Mouse (Mus musculus): ENCODE measurements around the gene Gm21988. TPM values are rescaled to one million over a fixed set of nuclear protein-coding genes. Genes with fewer than 3 reads are reported as not detected.

Gm21988 gene
- total RNA-seq, 2 experiments from 2014 or later: 4.9 to 5.3 TPM

GRCm38 (mm10) chr11:70225798-70226601 lies 13.6 kb downstream of the Gm21988 start:
- no peak for DNase-seq (ENCODE audit: extremely low spot score in 1 of 2, low spot score in 2 of 2)
- intact Hi-C loops (cut with DNase I): no loop called here
- no peak; the same call in none of the 2 replicates for TF ChIP-seq CTCF (IDR thresholded peaks at IDR 0.05)
- peak overlapping the region; percentile 35 for H3K4me3 ChIP-seq
- peak overlapping the region; percentile 13; the same call in 1 of the 2 replicates for H3K27ac ChIP-seq

- H3K4me3 ChIP-seq: no peak overlapping the region
- intact Hi-C loops (cut with DNase I): no loop called here
- DNase-seq (ENCODE audit: extremely low spot score in 1 of 2, low spot score in 2 of 2): no peak
- TF ChIP-seq CTCF (IDR thresholded peaks at IDR 0.05): no peak
- H3K27ac ChIP-seq: peak overlapping the region; percentile 28; the same call in 1 of the 2 replicates
Measured at GRCm38 (mm10) chr11:70223724-70224123, 15.9 kb downstream of the Gm21988 start.

- intact Hi-C loops (cut with DNase I): no loop called here
- DNase-seq (ENCODE audit: extremely low spot score in 1 of 2, low spot score in 2 of 2): no peak
- Histone ChIP-seq H3K4me3 (peak overlapping the region; percentile 76), H3K27ac (peak overlapping the region; percentile 93)
- no peak; the same call in 1 of the 2 replicates for TF ChIP-seq CTCF (IDR thresholded peaks at IDR 0.05)
Measured at GRCm38 (mm10) chr11:70221603-70222500, 17.8 kb downstream of the Gm21988 start.

GRCm38 (mm10) chr11:70220731-70221602 lies 18.7 kb downstream of the Gm21988 start, which contains the start of gene Slc16a13:
Slc16a13 (minus strand) TSS chr11:70221064.
- peak; percentile 90 to 92 for DNase-seq (ENCODE audit: extremely low spot score in 1 of 2, low spot score in 2 of 2)
- peak within 1 kb of the TSS; percentile 76 for H3K4me3 ChIP-seq
- TF ChIP-seq CTCF (IDR thresholded peaks at IDR 0.05): no peak
- peak within 1 kb of the TSS; percentile 93 for H3K27ac ChIP-seq
- intact Hi-C loops (cut with DNase I): no loop called here

GRCm38 (mm10) chr11:70220323-70220722 lies 19.3 kb downstream of the Gm21988 start:
- DNase-seq (ENCODE audit: extremely low spot score in 1 of 2, low spot score in 2 of 2): no peak
- no peak for TF ChIP-seq CTCF (IDR thresholded peaks at IDR 0.05)
- Histone ChIP-seq H3K4me3 (peak overlapping the region; percentile 76), H3K27ac (peak overlapping the region; percentile 93)
- intact Hi-C loops (cut with DNase I): no loop called here

GRCm38 (mm10) chr11:70219873-70220272 lies 19.8 kb downstream of the Gm21988 start:
- H3K4me3 ChIP-seq: peak overlapping the region; percentile 76
- intact Hi-C loops (cut with DNase I): no loop called here
- DNase-seq (ENCODE audit: extremely low spot score in 1 of 2, low spot score in 2 of 2): no peak
- TF ChIP-seq CTCF (IDR thresholded peaks at IDR 0.05): no peak
- peak overlapping the region; percentile 93 for H3K27ac ChIP-seq

GRCm38 (mm10) chr11:70218741-70219470 lies 20.7 kb downstream of the Gm21988 start:
- intact Hi-C loops (cut with DNase I): no loop called here
- Histone ChIP-seq H3K27ac (no peak overlapping the region), H3K4me3 (peak overlapping the region; percentile 76)
- TF ChIP-seq CTCF (IDR thresholded peaks at IDR 0.05): no peak
- DNase-seq (ENCODE audit: extremely low spot score in 1 of 2, low spot score in 2 of 2): no peak

- Histone ChIP-seq H3K27ac (no peak overlapping the region), H3K4me3 (no peak overlapping the region)
- intact Hi-C loops (cut with DNase I): no loop called here
- no peak for TF ChIP-seq CTCF (IDR thresholded peaks at IDR 0.05)
- DNase-seq (ENCODE audit: extremely low spot score in 1 of 2, low spot score in 2 of 2): no peak
Measured at GRCm38 (mm10) chr11:70218039-70218438, 21.6 kb downstream of the Gm21988 start.

GRCm38 (mm10) chr11:70216103-70216502 lies 23.5 kb downstream of the Gm21988 start:
- DNase-seq (ENCODE audit: extremely low spot score in 1 of 2, low spot score in 2 of 2): no peak
- intact Hi-C loops (cut with DNase I): no loop called here
- Histone ChIP-seq H3K27ac (no peak overlapping the region), H3K4me3 (no peak overlapping the region)
- TF ChIP-seq CTCF (IDR thresholded peaks at IDR 0.05): no peak

GRCm38 (mm10) chr11:70215301-70215700 lies 24.3 kb downstream of the Gm21988 start:
- no peak overlapping the region; the same call in 1 of the 2 replicates for H3K4me3 ChIP-seq
- DNase-seq (ENCODE audit: extremely low spot score in 1 of 2, low spot score in 2 of 2): no peak
- intact Hi-C loops (cut with DNase I): no loop called here
- TF ChIP-seq CTCF (IDR thresholded peaks at IDR 0.05): no peak
- no peak overlapping the region for H3K27ac ChIP-seq
